Mouse (Mus musculus) cerebellum, postnatal 4 days (tissue): ENCODE results near the gene Cyp2d26.

Experiments used
- DNase-seq, 2 experiments: peaks; one replicate each; pipeline ENCODE4 v3.0.0; 2022; ENCODE audit warnings: low spot score in 2 of 2, mixed read lengths in 1 of 2

The Cyp2d26 gene

DNA sequence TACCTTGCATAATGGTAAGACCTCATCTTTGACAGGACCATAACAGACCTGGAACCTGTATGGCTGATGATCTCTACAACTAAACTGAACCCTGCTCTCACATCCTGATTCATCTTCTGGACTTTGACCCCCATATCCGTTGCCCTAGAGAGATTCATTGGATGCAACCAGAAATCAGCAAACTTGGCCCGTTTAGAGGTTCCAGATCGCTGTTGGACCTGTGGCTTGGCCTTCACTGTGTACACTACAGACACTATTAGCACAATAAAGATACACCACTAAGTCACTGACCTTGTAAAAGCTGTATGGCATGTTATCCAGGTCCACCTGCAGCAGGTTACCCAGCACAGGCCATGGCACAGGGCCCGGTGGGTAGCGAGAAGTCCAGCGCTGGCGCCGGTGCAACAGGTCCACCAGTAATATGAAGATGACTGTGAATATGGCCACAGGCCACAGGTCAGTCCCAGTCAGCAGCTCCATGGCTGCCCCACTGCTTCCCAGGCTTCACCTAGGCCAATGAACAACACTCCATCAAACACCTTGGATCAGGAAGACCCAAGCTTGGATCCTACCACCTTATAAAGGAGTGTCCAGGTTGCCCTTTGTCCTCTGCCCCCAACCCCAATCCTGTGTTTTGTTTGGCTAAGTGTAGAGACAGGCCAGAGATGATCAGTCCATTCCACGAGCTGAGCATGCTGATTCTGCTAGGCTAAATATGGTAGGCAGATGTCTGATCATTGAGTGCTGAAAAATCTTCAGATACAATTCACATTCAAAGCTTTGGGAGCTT lies 30.3 kb downstream of the Cyp2d26 start, which contains the start of gene Cyp2d40:
Cyp2d40 (minus strand) TSS at position 553 of the 790 bp plus-strand sequence.
- DNase-seq = no peak

DNA sequence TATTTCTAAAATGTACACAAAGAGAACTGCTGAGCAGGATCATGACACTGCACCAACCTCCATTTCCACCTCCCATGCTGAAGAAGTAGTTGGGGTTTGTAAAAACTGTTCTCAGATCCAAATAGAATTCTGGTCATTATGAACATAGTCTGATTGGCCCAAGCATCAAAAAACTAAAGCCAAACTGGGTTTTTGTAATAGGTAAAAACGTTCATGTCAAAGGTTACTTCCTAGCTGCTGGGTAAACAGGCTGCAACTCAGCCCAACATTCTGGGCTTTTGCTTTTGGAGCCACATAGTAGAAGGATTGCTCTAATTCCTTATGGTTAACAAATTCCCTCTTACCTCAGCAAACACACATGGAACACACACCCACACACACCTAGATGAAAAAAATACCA lies 46.0 kb downstream of the Cyp2d26 start:
- DNase-seq = no peak

DNA sequence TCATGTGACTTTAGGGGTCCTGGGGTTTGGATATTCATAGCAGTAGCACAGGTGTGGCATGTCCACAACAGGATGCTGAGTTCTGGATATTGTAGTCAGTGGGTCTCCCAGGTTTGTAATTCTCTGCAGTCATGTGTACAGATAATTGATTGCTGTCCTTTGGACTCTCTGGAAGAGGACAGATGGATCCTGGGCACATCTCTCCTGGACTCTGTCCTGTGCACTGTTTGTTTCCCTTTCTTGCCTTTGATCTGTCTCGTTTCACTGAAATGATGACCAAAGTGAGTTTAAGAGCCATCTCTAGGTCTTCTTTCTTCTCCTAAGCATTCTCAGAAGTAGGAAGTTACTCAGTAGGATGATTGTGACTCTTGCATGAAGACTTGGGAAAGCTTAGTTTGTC lies 46.6 kb downstream of the Cyp2d26 start:
- no peak for DNase-seq
